Mouse (Mus musculus): ENCODE results near the gene Olfr314. TPM values are rescaled to one million over a fixed set of nuclear protein-coding genes. Genes with fewer than 3 reads are reported as not detected.
"Not testable (repeated sequence)": the region's sequence is repeated elsewhere in the genome, so short reads cannot be mapped to it uniquely, and the experiment has no call there.

Olfr314 gene
- polyA plus RNA-seq, 1 experiment from 2014 or later, result not detected

DNA sequence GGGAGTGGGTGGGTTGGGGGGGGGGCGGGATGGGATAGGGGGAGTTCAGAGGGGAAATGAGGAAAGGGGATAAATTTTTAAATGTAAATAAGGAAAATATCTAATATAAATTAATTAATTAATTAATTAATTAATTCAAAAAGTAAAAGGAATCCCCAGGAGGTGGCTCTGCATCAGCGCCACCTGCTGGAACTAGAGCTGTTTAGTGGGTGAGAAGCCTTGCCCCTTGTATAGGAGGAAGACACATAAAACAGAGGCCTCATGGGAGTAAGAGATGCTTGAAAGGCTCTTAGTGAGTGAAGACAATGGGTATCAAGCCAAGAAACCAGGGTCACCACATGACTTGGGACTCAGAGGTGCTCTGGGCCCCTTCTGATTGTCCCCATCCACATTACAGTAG lies 13.1 kb downstream of the Olfr314 start:
- WGBS, result 89% methylated on average over 2 of the region's 2 CpGs
- Histone ChIP-seq H3K4me1 (no peaks in the 10 kb centered on the region), H3K4me3 (no peak overlapping the region), H3K9me3 (no peaks in the 10 kb centered on the region), H3K9ac (no peak overlapping the region), H3K4me2 (replicated peaks) (no peak overlapping the region), H3K27ac (no peak overlapping the region), H3K36me3 (no peaks in the 10 kb centered on the region), H3K27me3 (no peaks in the 10 kb centered on the region)
- no peak for ATAC-seq (ENCODE audit: insufficient number of reproducible peaks, insufficient read depth, low FRiP score, low TSS enrichment)

DNA sequence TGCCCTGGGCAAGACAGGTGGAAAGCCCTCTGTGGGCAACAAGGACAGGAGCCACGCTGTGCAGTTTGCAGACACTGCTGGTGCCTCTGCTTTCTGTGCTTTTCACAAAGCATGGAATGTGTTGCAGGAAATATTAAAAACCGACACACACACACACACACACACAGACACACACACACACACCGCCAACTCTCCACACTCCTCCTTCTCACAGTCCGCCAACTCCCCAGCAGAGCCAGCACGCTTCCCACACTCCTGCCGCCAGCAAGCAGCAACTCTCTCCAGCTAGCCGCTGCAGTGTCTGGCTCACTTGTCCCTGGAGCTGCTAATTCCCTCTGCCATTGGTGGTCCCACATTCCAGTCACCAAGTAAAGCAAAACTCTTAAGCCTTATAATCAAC lies 14.1 kb downstream of the Olfr314 start:
- Histone ChIP-seq H3K4me3 (no peak overlapping the region), H3K4me2 (replicated peaks) (no peak overlapping the region), H3K36me3 (no peaks in the 10 kb centered on the region), H3K9me3 (no peaks in the 10 kb centered on the region), H3K4me1 (peaks cover 4% of the 10 kb centered on the region), H3K9ac (no peak overlapping the region), H3K27me3 (no peaks in the 10 kb centered on the region), H3K27ac (no peak overlapping the region)
- no peak for ATAC-seq (ENCODE audit: insufficient number of reproducible peaks, insufficient read depth, low FRiP score, low TSS enrichment)
- WGBS, result 69% methylated on average over 7 of the region's 7 CpGs

DNA sequence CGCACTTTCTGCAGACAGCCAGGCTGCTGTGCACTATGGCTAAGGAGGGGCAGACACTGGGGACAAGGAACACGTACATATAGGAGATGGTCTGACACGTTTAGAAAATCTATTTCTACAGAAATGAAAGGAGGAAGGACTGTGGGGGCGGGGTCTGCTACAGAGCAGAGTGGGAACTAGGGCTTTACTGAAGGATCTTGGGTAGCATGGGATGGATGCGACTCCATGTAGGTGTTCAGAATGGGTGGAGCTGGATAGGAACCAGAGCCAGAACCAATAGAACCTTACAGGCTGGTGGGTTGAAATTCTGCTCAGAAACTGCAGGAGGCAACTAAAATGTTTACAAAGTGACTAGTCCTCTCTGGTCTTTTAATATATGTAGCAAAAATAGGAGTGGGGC lies 17.0 kb downstream of the Olfr314 start:
- H3K36me3 ChIP-seq, result no peaks in the 10 kb centered on the region
- no peak overlapping the region for H3K4me2 ChIP-seq (replicated peaks)
- H3K27ac ChIP-seq, result no peak overlapping the region
- no peaks in the 10 kb centered on the region for H3K9me3 ChIP-seq
- no peak overlapping the region for H3K9ac ChIP-seq
- no peak overlapping the region for H3K4me3 ChIP-seq
- no peaks in the 10 kb centered on the region for H3K27me3 ChIP-seq
- H3K4me1 ChIP-seq, result peaks cover 7% of the 10 kb centered on the region
- 78% methylated on average over 5 of the region's 5 CpGs for WGBS
- ATAC-seq (ENCODE audit: insufficient number of reproducible peaks, insufficient read depth, low FRiP score, low TSS enrichment), result no peak

DNA sequence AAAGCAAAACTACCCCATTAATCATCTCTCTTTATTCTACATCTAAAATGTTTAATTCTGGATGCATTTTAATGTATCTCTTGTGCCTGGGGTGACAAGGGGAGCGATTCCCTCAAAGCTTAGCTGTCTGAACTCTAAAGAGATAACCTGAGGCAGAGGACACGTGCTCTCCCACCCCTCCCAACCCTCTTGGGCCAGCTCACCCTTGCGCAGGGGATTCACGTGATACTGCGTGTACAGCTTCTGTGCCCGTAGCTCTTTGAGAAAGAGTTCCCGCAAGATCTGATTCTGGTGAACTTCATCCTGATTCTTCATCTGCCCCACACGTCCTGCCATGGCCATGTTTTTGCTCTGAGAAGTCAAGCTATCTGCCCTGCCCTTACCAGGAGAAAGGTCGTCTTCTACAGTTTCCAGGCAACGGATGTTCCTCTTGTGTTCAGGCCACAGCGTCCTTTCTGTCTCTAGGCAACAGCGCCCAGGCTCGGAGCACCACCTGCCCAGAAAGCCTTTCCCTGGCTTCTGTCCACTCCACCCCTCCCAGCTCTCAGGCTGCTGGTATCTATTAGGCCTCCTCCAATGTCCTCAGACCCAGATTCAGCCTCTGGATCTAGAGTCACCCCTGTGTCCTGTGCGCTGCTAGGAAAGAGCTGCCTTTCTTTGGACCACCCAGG lies 18.9 kb downstream of the Olfr314 start, which contains the start of gene Fam183b:
Gene Fam183b, minus strand, starts transcription at position 403 of the 671 bp plus-strand sequence.
- Histone ChIP-seq H3K36me3 (no peaks in the 10 kb centered on the region), H3K9me3 (no peaks in the 10 kb centered on the region), H3K27ac (no peak within 1 kb of the TSS), H3K4me1 (peaks cover 7% of the 10 kb centered on the region), H3K27me3 (no peaks in the 10 kb centered on the region), H3K9ac (no peak within 1 kb of the TSS), H3K4me2 (replicated peaks) (0 out of 2 replicates have a peak within 1 kb of the TSS, but pooled peaks have one; percentile 13), H3K4me3 (no peak within 1 kb of the TSS)
- WGBS, result 39% methylated on average over 14 of the region's 14 CpGs
- peak; percentile 28; the same call in 1 of the 2 replicates for ATAC-seq (ENCODE audit: insufficient number of reproducible peaks, insufficient read depth, low FRiP score, low TSS enrichment)

DNA sequence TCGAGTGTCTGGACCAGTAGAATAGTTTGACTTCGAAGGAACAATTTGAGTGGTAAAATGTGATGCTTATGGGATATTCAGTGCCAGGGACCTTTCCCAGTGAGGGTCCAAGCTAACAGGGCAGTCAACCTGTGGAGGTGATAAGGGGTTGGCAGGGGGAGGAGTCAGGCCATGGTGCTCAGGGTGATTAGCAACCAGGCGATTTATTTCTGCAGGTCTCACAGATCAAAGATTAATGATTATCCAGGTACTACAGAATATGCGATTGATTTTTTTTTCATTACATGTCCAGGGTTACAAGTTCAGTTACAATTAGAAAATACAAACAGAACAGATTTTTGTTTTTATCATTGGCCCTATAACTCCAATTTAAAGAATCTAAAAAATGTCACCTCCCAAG lies 21.1 kb downstream of the Olfr314 start:
- no peak overlapping the region for H3K9ac ChIP-seq
- no peaks in the 10 kb centered on the region for H3K36me3 ChIP-seq
- no peak overlapping the region for H3K4me3 ChIP-seq
- no peaks in the 10 kb centered on the region for H3K9me3 ChIP-seq
- ATAC-seq (ENCODE audit: insufficient number of reproducible peaks, insufficient read depth, low FRiP score, low TSS enrichment), result no peak
- H3K4me2 ChIP-seq (replicated peaks), result no peak overlapping the region
- no peak overlapping the region for H3K27ac ChIP-seq
- WGBS, result 77% methylated on average over 4 of the region's 4 CpGs
- H3K4me1 ChIP-seq, result peaks cover 7% of the 10 kb centered on the region
- H3K27me3 ChIP-seq, result no peaks in the 10 kb centered on the region

DNA sequence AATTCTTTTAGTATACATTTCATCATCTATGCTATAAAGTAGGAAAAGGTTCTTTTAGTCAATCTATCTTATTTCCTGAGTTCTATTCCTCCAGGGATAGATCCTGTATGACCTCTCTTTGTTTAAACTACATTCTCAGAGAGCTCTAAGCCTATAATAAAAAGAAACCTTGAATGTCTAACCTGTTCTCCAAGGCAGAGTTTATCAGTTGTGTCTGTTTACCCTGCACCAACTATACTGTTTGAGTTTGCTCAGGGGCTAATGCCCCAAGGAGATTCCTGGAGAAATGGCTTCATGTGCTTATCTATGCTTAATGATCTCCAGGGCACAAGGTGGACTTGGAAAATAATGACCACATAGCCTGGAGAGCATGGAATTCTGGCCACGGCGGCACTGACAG lies 21.6 kb downstream of the Olfr314 start:
- no peak overlapping the region for H3K9ac ChIP-seq
- no peaks in the 10 kb centered on the region for H3K36me3 ChIP-seq
- WGBS, result 83% methylated on average over 2 of the region's 2 CpGs
- no peak overlapping the region for H3K4me2 ChIP-seq (replicated peaks)
- no peaks in the 10 kb centered on the region for H3K27me3 ChIP-seq
- H3K9me3 ChIP-seq, result no peaks in the 10 kb centered on the region
- no peak overlapping the region for H3K4me3 ChIP-seq
- ATAC-seq (ENCODE audit: insufficient number of reproducible peaks, insufficient read depth, low FRiP score, low TSS enrichment), result no peak
- no peak overlapping the region for H3K27ac ChIP-seq
- peaks cover 7% of the 10 kb centered on the region for H3K4me1 ChIP-seq

DNA sequence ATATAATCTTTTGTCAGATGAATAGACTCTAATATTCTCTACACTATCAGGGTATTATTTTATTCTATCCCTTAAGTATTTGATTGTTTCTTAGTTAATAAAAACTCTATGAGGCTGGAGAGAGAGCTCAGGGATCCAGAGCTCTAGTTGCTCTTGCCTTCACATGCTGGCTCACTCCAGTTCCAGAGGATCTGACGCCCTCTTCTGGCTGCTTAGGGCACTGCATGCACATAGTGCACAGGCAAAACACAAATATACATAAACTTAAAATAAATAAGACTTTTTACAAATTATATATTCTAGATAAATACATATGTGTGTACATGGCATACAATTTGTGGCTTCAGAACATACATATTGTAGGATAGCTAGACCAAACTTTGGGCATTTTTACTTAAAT lies 29.2 kb downstream of the Olfr314 start:
- WGBS, result 3% methylated on average over 1 of the region's 1 CpGs
- ATAC-seq (ENCODE audit: insufficient number of reproducible peaks, insufficient read depth, low FRiP score, low TSS enrichment), result no peak
- no peak overlapping the region for H3K27ac ChIP-seq
- H3K9me3 ChIP-seq, result no peaks in the 10 kb centered on the region
- H3K4me1 ChIP-seq, result no peaks in the 10 kb centered on the region
- no peak overlapping the region for H3K4me3 ChIP-seq
- H3K4me2 ChIP-seq (replicated peaks), result no peak overlapping the region
- H3K9ac ChIP-seq, result no peak overlapping the region
- H3K36me3 ChIP-seq, result no peaks in the 10 kb centered on the region
- no peaks in the 10 kb centered on the region for H3K27me3 ChIP-seq

DNA sequence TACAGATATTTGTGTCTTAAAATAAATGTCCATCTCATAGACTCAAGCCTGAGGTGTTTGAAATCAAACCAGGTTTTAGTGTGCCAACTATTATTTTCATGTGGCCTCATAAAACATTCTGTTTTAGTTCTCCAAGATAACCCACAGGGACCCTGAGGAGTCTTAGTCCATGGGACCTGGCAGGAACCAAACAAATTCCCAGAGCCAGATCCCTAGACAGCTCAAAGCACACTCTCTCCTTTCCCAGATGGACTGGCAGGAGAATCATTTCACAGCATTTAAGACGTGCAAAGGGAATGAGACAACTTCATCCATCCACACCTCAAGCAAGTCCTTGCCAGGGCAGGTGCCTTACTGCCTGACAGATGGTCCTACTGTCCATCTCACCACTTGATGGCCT lies 31.9 kb downstream of the Olfr314 start, which contains the start of gene Olfr313:
Gene Olfr313, plus strand, starts transcription at position 301 of the 400 bp plus-strand sequence.
- not testable (repeated sequence) for H3K27ac ChIP-seq; H3K27me3 ChIP-seq; H3K4me3 ChIP-seq; H3K4me2 ChIP-seq (replicated peaks); H3K4me1 ChIP-seq; H3K36me3 ChIP-seq; H3K9ac ChIP-seq; ATAC-seq (ENCODE audit: insufficient number of reproducible peaks, insufficient read depth, low FRiP score, low TSS enrichment); H3K9me3 ChIP-seq
- 50% methylated on average over 1 of the region's 1 CpGs for WGBS

DNA sequence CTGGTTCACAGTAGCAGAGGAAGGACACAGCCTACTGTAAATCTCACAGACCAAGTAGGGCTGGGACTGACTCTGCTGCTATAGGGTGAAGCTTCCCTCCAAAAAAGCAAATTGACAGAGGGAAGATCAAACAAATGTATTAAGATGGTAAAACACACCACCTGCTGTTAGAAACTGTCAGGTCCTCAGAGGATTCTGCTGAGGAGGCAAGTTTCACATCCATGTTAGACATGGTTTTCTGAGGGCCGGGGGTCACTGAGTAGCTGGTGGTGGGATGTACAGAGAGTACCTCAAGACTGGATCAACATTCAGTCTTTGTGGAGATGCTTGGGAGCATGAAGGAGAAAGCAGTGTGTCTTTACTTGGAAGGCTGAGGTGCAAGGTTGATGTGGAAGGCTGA lies 32.9 kb downstream of the Olfr314 start:
- WGBS, result 82% methylated on average over 1 of the region's 1 CpGs
- Histone ChIP-seq H3K9ac (no peak overlapping the region), H3K27ac (no peak overlapping the region), H3K4me1 (no peaks in the 10 kb centered on the region), H3K4me3 (no peak overlapping the region), H3K36me3 (no peaks in the 10 kb centered on the region), H3K9me3 (no peaks in the 10 kb centered on the region), H3K27me3 (no peaks in the 10 kb centered on the region), H3K4me2 (replicated peaks) (no peak overlapping the region)
- ATAC-seq (ENCODE audit: insufficient number of reproducible peaks, insufficient read depth, low FRiP score, low TSS enrichment), result no peak

DNA sequence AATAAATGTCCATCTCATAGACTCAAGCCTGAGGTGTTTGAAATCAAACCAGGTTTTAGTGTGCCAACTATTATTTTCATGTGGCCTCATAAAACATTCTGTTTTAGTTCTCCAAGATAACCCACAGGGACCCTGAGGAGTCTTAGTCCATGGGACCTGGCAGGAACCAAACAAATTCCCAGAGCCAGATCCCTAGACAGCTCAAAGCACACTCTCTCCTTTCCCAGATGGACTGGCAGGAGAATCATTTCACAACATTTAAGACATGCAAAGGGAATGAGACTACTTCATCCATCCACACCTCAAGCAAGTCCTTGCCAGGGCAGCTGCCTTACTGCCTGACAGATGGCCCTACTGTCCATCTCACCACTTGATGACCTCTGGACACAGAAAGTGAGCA lies 46.2 kb downstream of the Olfr314 start, which contains the start of gene Olfr312:
Gene Olfr312, plus strand, starts transcription at position 301 of the 400 bp plus-strand sequence.
- not testable (repeated sequence) for H3K4me3 ChIP-seq; ATAC-seq (ENCODE audit: insufficient number of reproducible peaks, insufficient read depth, low FRiP score, low TSS enrichment); H3K36me3 ChIP-seq; H3K27ac ChIP-seq; H3K4me2 ChIP-seq (replicated peaks); H3K9me3 ChIP-seq; H3K27me3 ChIP-seq; H3K9ac ChIP-seq; H3K4me1 ChIP-seq

DNA sequence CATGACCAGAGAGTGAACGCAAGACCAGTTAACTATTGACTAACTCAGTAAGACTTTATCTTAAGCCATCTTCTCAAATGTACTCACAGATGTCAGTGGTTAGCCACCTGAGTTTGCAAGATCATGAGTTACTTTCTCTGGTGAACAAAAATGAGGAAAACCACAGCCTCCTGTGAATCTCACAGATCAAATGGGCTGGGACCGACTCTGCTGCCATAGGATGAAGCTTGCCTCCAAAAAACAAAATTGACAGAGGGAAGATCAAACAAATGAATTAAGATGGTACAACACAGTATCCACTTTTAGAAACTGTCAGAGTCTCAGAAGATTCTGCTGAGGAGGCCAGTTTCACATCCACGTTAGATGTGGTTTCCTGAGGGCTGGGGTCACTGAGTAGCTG lies 47.0 kb downstream of the Olfr314 start:
- no peak overlapping the region for H3K4me3 ChIP-seq
- ATAC-seq (ENCODE audit: insufficient number of reproducible peaks, insufficient read depth, low FRiP score, low TSS enrichment), result no peak
- no peaks in the 10 kb centered on the region for H3K27me3 ChIP-seq
- no peak overlapping the region for H3K27ac ChIP-seq
- no peak overlapping the region for H3K9ac ChIP-seq
- H3K4me2 ChIP-seq (replicated peaks), result no peak overlapping the region
- 73% methylated on average over 3 of the region's 3 CpGs for WGBS
- H3K4me1 ChIP-seq, result no peaks in the 10 kb centered on the region
- H3K9me3 ChIP-seq, result no peaks in the 10 kb centered on the region
- H3K36me3 ChIP-seq, result no peaks in the 10 kb centered on the region

DNA sequence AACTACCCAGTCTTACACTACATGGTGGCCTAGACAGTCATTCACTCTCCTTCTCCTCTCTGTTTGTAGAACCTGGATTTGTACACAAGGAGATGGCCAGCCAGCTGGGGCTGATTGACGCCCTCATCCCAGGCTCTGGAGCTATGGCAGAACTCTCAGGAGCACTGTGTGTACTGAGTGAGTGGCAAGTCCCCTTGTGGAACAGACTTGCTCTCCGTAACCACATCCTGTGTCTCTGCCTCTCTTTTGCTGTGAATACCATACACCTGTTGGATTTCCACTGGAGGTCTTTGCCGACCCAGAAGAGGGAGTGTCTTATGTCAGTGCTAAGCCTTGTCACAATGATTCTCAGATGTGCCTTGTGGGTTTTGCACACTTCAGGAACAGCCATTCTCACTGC lies 49.8 kb downstream of the Olfr314 start:
- H3K4me3 ChIP-seq; H3K36me3 ChIP-seq; H3K4me2 ChIP-seq (replicated peaks); H3K4me1 ChIP-seq; H3K27me3 ChIP-seq; H3K9ac ChIP-seq; ATAC-seq (ENCODE audit: insufficient number of reproducible peaks, insufficient read depth, low FRiP score, low TSS enrichment); H3K27ac ChIP-seq; H3K9me3 ChIP-seq: not testable (repeated sequence)
- WGBS, result 76% methylated on average over 3 of the region's 3 CpGs
